Mouse (Mus musculus) CH12.LX (cell line): ENCODE measurements around the gene Hic1. TPM values are rescaled to one million over a fixed set of nuclear protein-coding genes. Genes with fewer than 3 reads are reported as not detected.

Experiments
- DNase-seq: peaks from one replicate; pipeline ENCODE4 v3.0.0-alpha.2; 2013; ENCODE audit errors: extremely low read depth
- H3K27ac ChIP-seq: 2 replicates; pipeline ENCODE4 v1.5.1; 2012; ENCODE audit warnings: low read depth, mild to moderate bottlenecking, control low read depth, moderate library complexity; ENCODE audit not compliant: insufficient read depth
- H3K27me3 ChIP-seq: replicated peaks from 2 replicates; pipeline ENCODE3; 2012; ENCODE audit warnings: inconsistent platforms
- H3K36me3 ChIP-seq, 2 experiments: replicated peaks in 1 of 2; 2 replicates each; pipeline versions ENCODE3 to v1.6.1; 2012; ENCODE audit warnings: inconsistent platforms in 1 of 2, low read length in 1 of 2, mild to moderate bottlenecking in 1 of 2, mixed read lengths in 1 of 2, moderate library complexity in 1 of 2; ENCODE audit not compliant: control insufficient read depth in 1 of 2, insufficient read depth in 1 of 2
- H3K4me1 ChIP-seq, 2 experiments: 2 replicates each; pipeline ENCODE4 v1.6.1; 2012; ENCODE audit warnings: inconsistent platforms in 1 of 2, moderate library complexity in 1 of 2; ENCODE audit not compliant: insufficient read depth in 2 of 2, control insufficient read depth in 1 of 2
- H3K4me2 ChIP-seq: 2 replicates; pipeline ENCODE4 v1.6.1; 2012; ENCODE audit warnings: low read depth, mild to moderate bottlenecking, control low read depth; ENCODE audit not compliant: poor library complexity, insufficient read depth, severe bottlenecking
- H3K4me3 ChIP-seq, 3 experiments: fragments of 150-350 bp in 1 of 3; sonication (generic) in 1 of 3; replicated peaks in 1 of 3; 2 replicates each; pipeline versions ENCODE3 to v1.5.1; 2011 to 2012; ENCODE audit warnings: low read depth in 2 of 3, low read length in 2 of 3, mild to moderate bottlenecking in 2 of 3, moderate library complexity in 2 of 3, control low read depth in 1 of 3, improper control_type of control experiment in 1 of 3, inconsistent platforms in 1 of 3, mixed read lengths in 1 of 3; ENCODE audit not compliant: poor library complexity in 1 of 3
- H3K79me2 ChIP-seq: replicated peaks from 2 replicates; pipeline ENCODE4 v1.6.1; 2012; ENCODE audit warnings: mild to moderate bottlenecking, moderate library complexity; ENCODE audit not compliant: control insufficient read depth, poor library complexity, insufficient read depth, severe bottlenecking; ENCODE audit errors: extremely low read depth
- H3K9ac ChIP-seq: 2 replicates; pipeline ENCODE4 v1.6.1; 2012; ENCODE audit warnings: low read depth, mild to moderate bottlenecking, control low read depth, moderate library complexity; ENCODE audit not compliant: insufficient read depth
- H3K9me3 ChIP-seq: replicated peaks from 2 replicates; pipeline ENCODE3; 2012; ENCODE audit warnings: low read length, inconsistent platforms, mixed read lengths
- BHLHE40 ChIP-seq: IDR thresholded peaks from 2 replicates; pipeline ENCODE4 v1.6.1; 2011; ENCODE audit warnings: mild to moderate bottlenecking, low read depth, low read length, improper control_type of control experiment
- HCFC1 ChIP-seq: IDR thresholded peaks from 2 replicates; pipeline ENCODE4 v1.6.1; 2012; ENCODE audit warnings: low read depth, mild to moderate bottlenecking, inconsistent platforms, low read length, improper control_type of control experiment
- MAZ ChIP-seq: IDR thresholded peaks from 2 replicates; pipeline ENCODE4 v1.6.1; 2012; ENCODE audit warnings: low read depth, mild to moderate bottlenecking, inconsistent platforms, low read length, improper control_type of control experiment, moderate library complexity
- MEF2A ChIP-seq: IDR thresholded peaks from 2 replicates; pipeline ENCODE4 v1.6.1; 2014; ENCODE audit warnings: low read depth, mild to moderate bottlenecking, inconsistent platforms, low read length, improper control_type of control experiment, borderline replicate concordance
- NRF1 ChIP-seq: IDR thresholded peaks from 2 replicates; pipeline ENCODE4 v1.6.1; 2014; ENCODE audit warnings: low read depth, mild to moderate bottlenecking, inconsistent platforms, low read length, improper control_type of control experiment, moderate library complexity
- PAX5 ChIP-seq: IDR thresholded peaks from 2 replicates; pipeline ENCODE4 v1.6.1; 2012; ENCODE audit warnings: low read length, inconsistent platforms, mixed read lengths
- RAD21 ChIP-seq: IDR thresholded peaks from 2 replicates; pipeline ENCODE4 v1.6.1; 2011; ENCODE audit warnings: low read depth, mild to moderate bottlenecking, low read length, improper control_type of control experiment, moderate library complexity
- SIN3A ChIP-seq: IDR thresholded peaks from 2 replicates; pipeline ENCODE4 v1.6.1; 2012; ENCODE audit warnings: low read length, improper control_type of control experiment, inconsistent platforms
- TBP ChIP-seq: conservative IDR thresholded peaks from 2 replicates; pipeline ENCODE4 v1.6.1; 2011; ENCODE audit warnings: low read depth, low read length, improper control_type of control experiment
- TCF12 ChIP-seq: IDR thresholded peaks from 2 replicates; pipeline ENCODE4 v1.6.1; 2014; ENCODE audit warnings: low read depth, mild to moderate bottlenecking, inconsistent platforms, low read length, improper control_type of control experiment
- USF1 ChIP-seq: IDR thresholded peaks from 2 replicates; pipeline ENCODE4 v1.6.1; 2014; ENCODE audit warnings: low read depth, mild to moderate bottlenecking, inconsistent platforms, low read length, improper control_type of control experiment
- ZC3H11A ChIP-seq: IDR thresholded peaks from 2 replicates; pipeline ENCODE4 v1.6.1; 2012; ENCODE audit warnings: low read depth, mild to moderate bottlenecking, inconsistent platforms, low read length, improper control_type of control experiment
- ZKSCAN1 ChIP-seq: IDR thresholded peaks from 2 replicates; pipeline ENCODE4 v1.6.1; 2012; ENCODE audit warnings: low read depth, inconsistent platforms, low read length, improper control_type of control experiment, borderline replicate concordance
- ZMIZ1 ChIP-seq: IDR thresholded peaks from 2 replicates; pipeline ENCODE4 v1.6.1; 2012; ENCODE audit warnings: low read depth, mild to moderate bottlenecking, inconsistent platforms, low read length, improper control_type of control experiment
- dilution Hi-C: fragments of 300-500 bp; cut with MboI; formaldehyde crosslinking; loops from 2 replicates; pipeline ENCODE4 v1.14.3; 2020; ENCODE audit warnings: low sequenced_read_pairs; ENCODE audit not compliant: extremely low pct_unique_long_range_greater_than_20kb, extremely low pct_ligation_motif_present
- in situ Hi-C: fragments of 300-500 bp; cut with MboI; formaldehyde crosslinking; loops from 3 replicates; pipeline ENCODE4 v1.14.3; 2019; ENCODE audit warnings: low sequenced_read_pairs, low pct_ligation_motif_present, low pct_unique_long_range_greater_than_20kb, mixed read lengths
- polyA plus RNA-seq: library from polyadenylated mRNA; unstranded; fragments of >175 nt; gene quantifications from 2 replicates; pipeline ENCODE4 v1.2.1, GENCODE M21; 2012; ENCODE audit warnings: low read depth; ENCODE audit not compliant: insufficient read length
- total RNA-seq, 2 experiments: library from RNA; depleted of rRNA; stranded (reverse); fragments of 300-350 nt in 1 of 2; fragments of >200 nt in 1 of 2; gene quantifications; 2 replicates each; pipeline ENCODE4 v1.2.3; 2012 to 2014

Hic1 gene
- total and polyA plus RNA-seq, 3 experiments: 2.9 to 6.4 (median 5.7) TPM

GRCm38 (mm10) chr11:75191841-75192240, 22.5 kb upstream of the Hic1 start:
- no peak overlapping the region for H3K4me3 ChIP-seq
- TF ChIP-seq ZKSCAN1 (no peak), TBP (no peak), SIN3A (no peak), HCFC1 (no peak), BHLHE40 (no peak), ZC3H11A (no peak), MEF2A (no peak), TCF12 (no peak), ZMIZ1 (no peak), NRF1 (no peak), MAZ (no peak), RAD21 (no peak), USF1 (no peak), PAX5 (no peak)
- TF ChIP-seq, all 38 proteins: peak for 0
- H3K79me2 ChIP-seq: peaks cover 21% of the 10 kb centered on the region
- DNase-seq: no peak
- H3K9me3 ChIP-seq: peaks cover 8% of the 10 kb centered on the region
- dilution Hi-C loops (no loop called here), in situ Hi-C loops (loop anchor here (5.0 kb wide), 2 partner anchors 35 to 95 kb away; no protein-coding TSS in a partner anchor)
- H3K27me3 ChIP-seq: peaks cover 50% of the 10 kb centered on the region
- H3K4me1 ChIP-seq: peaks cover 25 to 50% of the 10 kb centered on the region in 2 experiments
- no peak overlapping the region for H3K27ac ChIP-seq
- H3K9ac ChIP-seq: no peak overlapping the region
- H3K36me3 ChIP-seq: peaks cover 0 to 10% of the 10 kb centered on the region in 2 experiments
- H3K4me2 ChIP-seq: no peak overlapping the region

GRCm38 (mm10) chr11:75190905-75191441, 21.7 kb upstream of the Hic1 start, which contains the start of gene Dph1:
Gene Dph1, minus strand, starts transcription at chr11:75191241.
- in situ Hi-C loops (loop anchor here (5.0 kb wide), 2 partner anchors 36 to 96 kb away; no protein-coding TSS in a partner anchor), dilution Hi-C loops (no loop called here)
- H3K79me2 ChIP-seq: peaks cover 21% of the 10 kb centered on the region
- peaks cover 25 to 56% of the 10 kb centered on the region in 2 experiments for H3K4me1 ChIP-seq
- H3K27me3 ChIP-seq: peaks cover 41% of the 10 kb centered on the region
- no peak for TF ChIP-seq MAZ
- H3K9ac ChIP-seq: peak within 1 kb of the TSS; percentile 77
- peak within 1 kb of the TSS; percentile 69 to 100 (median 90) for H3K4me3 ChIP-seq
- H3K9me3 ChIP-seq: peaks cover 8% of the 10 kb centered on the region
- H3K4me2 ChIP-seq: peak within 1 kb of the TSS; percentile 26
- no peak within 1 kb of the TSS for H3K27ac ChIP-seq
- DNase-seq: no peak
- H3K36me3 ChIP-seq: peaks cover 0 to 12% of the 10 kb centered on the region in 2 experiments
